Mouse (Mus musculus) E14TG2a.4 (cell line): ENCODE data around the gene Il34.

Experiments
- H3K27me3 ChIP-seq: 2 replicates; pipeline ENCODE4 v1.6.1; 2014; ENCODE audit warnings: low read length, control low read depth; ENCODE audit not compliant: insufficient read depth
- H3K36me3 ChIP-seq: 2 replicates; pipeline ENCODE4 v1.6.1; 2014; ENCODE audit warnings: low read length, control low read depth; ENCODE audit not compliant: insufficient read depth
- H3K4me1 ChIP-seq: replicated peaks from 2 replicates; pipeline ENCODE4 v1.6.1; 2014; ENCODE audit warnings: low read depth, low read length, control low read depth
- H3K4me3 ChIP-seq: replicated peaks from 2 replicates; pipeline ENCODE4 v1.5.1; 2014; ENCODE audit warnings: mild to moderate bottlenecking, low read length
- H3K9me3 ChIP-seq: 2 replicates; pipeline ENCODE4 v1.6.1; 2014; ENCODE audit warnings: low read length, control low read depth
- CTCF ChIP-seq: conservative IDR thresholded peaks from 2 replicates; pipeline ENCODE4 v1.5.1; 2014; ENCODE audit warnings: low read length
- NANOG ChIP-seq: IDR thresholded peaks from 2 replicates; pipeline ENCODE4 v1.6.1; 2014; ENCODE audit warnings: borderline replicate concordance, low read length, mixed read lengths
- POU5F1 ChIP-seq: IDR thresholded peaks from 2 replicates; pipeline ENCODE4 v1.6.1; 2014; ENCODE audit warnings: low read length, borderline replicate concordance

Gene Il34

GRCm38 (mm10) chr8:110746661-110747060 lies 59.1 kb downstream of the Il34 start:
- no peaks in the 10 kb centered on the region for H3K27me3 ChIP-seq
- no peak for TF ChIP-seq CTCF
- TF ChIP-seq NANOG, result no peak
- TF ChIP-seq POU5F1, result no peak
- no peaks in the 10 kb centered on the region for H3K36me3 ChIP-seq
- no peak overlapping the region for H3K4me3 ChIP-seq
- H3K4me1 ChIP-seq, result peaks cover 23% of the 10 kb centered on the region
- no peaks in the 10 kb centered on the region for H3K9me3 ChIP-seq

- TF ChIP-seq CTCF (no peak), POU5F1 (no peak), NANOG (no peak)
- peaks cover 3% of the 10 kb centered on the region; the same call in 1 of the 2 replicates for H3K27me3 ChIP-seq
- peaks cover 17% of the 10 kb centered on the region; the same call in 1 of the 2 replicates for H3K4me1 ChIP-seq
- H3K4me3 ChIP-seq, result no peak overlapping the region
- no peaks in the 10 kb centered on the region for H3K36me3 ChIP-seq
- no peaks in the 10 kb centered on the region for H3K9me3 ChIP-seq
Measured at GRCm38 (mm10) chr8:110745162-110745561, 60.6 kb downstream of the Il34 start.

GRCm38 (mm10) chr8:110742452-110742818 lies 63.3 kb downstream of the Il34 start:
- Histone ChIP-seq H3K4me3 (peak overlapping the region; percentile 51), H3K27me3 (peaks cover 23% of the 10 kb centered on the region), H3K4me1 (peaks cover 37% of the 10 kb centered on the region), H3K36me3 (peaks cover 5% of the 10 kb centered on the region; the same call in 1 of the 2 replicates), H3K9me3 (no peaks in the 10 kb centered on the region)
- no peak for TF ChIP-seq CTCF
- TF ChIP-seq NANOG, result no peak
- TF ChIP-seq POU5F1, result no peak

- H3K27me3 ChIP-seq, result peaks cover 23% of the 10 kb centered on the region
- H3K4me3 ChIP-seq, result peak overlapping the region; percentile 51
- TF ChIP-seq CTCF, result no peak
- no peak for TF ChIP-seq POU5F1
- no peak for TF ChIP-seq NANOG
- no peaks in the 10 kb centered on the region for H3K9me3 ChIP-seq
- peaks cover 42% of the 10 kb centered on the region for H3K4me1 ChIP-seq
- peaks cover 5% of the 10 kb centered on the region; the same call in 1 of the 2 replicates for H3K36me3 ChIP-seq
Measured at GRCm38 (mm10) chr8:110741816-110742451, 63.8 kb downstream of the Il34 start.

- TF ChIP-seq POU5F1 (no peak), CTCF (no peak), NANOG (no peak)
- Histone ChIP-seq H3K36me3 (peaks cover 5% of the 10 kb centered on the region; the same call in 1 of the 2 replicates), H3K9me3 (no peaks in the 10 kb centered on the region), H3K4me1 (peaks cover 46% of the 10 kb centered on the region), H3K27me3 (peaks cover 25% of the 10 kb centered on the region), H3K4me3 (no peak overlapping the region)
Measured at GRCm38 (mm10) chr8:110740629-110741175, 65.0 kb downstream of the Il34 start.

GRCm38 (mm10) chr8:110738591-110739195 lies 67.0 kb downstream of the Il34 start:
- Histone ChIP-seq H3K36me3 (peaks cover 5% of the 10 kb centered on the region; the same call in 1 of the 2 replicates), H3K27me3 (peaks cover 25% of the 10 kb centered on the region), H3K9me3 (no peaks in the 10 kb centered on the region), H3K4me1 (peaks cover 46% of the 10 kb centered on the region), H3K4me3 (peak overlapping the region; percentile 77)
- TF ChIP-seq NANOG (no peak), CTCF (no peak), POU5F1 (no peak)

- H3K4me1 ChIP-seq, result peaks cover 19% of the 10 kb centered on the region
- H3K4me3 ChIP-seq, result no peak overlapping the region
- H3K36me3 ChIP-seq, result peaks cover 27% of the 10 kb centered on the region
- peaks cover 20% of the 10 kb centered on the region for H3K27me3 ChIP-seq
- TF ChIP-seq POU5F1, result no peak
- TF ChIP-seq NANOG, result no peak
- no peak for TF ChIP-seq CTCF
- H3K9me3 ChIP-seq, result no peaks in the 10 kb centered on the region
Measured at GRCm38 (mm10) chr8:110733036-110733435, 72.7 kb downstream of the Il34 start.

GRCm38 (mm10) chr8:110731346-110731859 lies 74.3 kb downstream of the Il34 start:
- peaks cover 16% of the 10 kb centered on the region for H3K4me1 ChIP-seq
- peaks cover 26% of the 10 kb centered on the region for H3K27me3 ChIP-seq
- TF ChIP-seq CTCF (no peak), NANOG (no peak), POU5F1 (no peak)
- H3K36me3 ChIP-seq, result peaks cover 28% of the 10 kb centered on the region
- no peaks in the 10 kb centered on the region for H3K9me3 ChIP-seq
- no peak overlapping the region for H3K4me3 ChIP-seq
